Mouse (Mus musculus) granulocyte monocyte progenitor cell, adult 5-6 weeks (primary cell): ENCODE measurements around the gene Kdm2a. TPM values are rescaled to one million over a fixed set of nuclear protein-coding genes. Genes with fewer than 3 reads are reported as not detected.
A peak's percentile ranks its signal among the peaks of the same experiment; 100 is the strongest.

Experiments
- ATAC-seq: replicated peaks from 2 replicates; pipeline ENCODE4 v1.8.0; 2016; ENCODE audit warnings: mild to moderate bottlenecking, moderate TSS enrichment, inconsistent platforms; ENCODE audit not compliant: poor library complexity, severe bottlenecking
- total RNA-seq, 2 experiments: library from RNA; stranded (forward) in 1 of 2; stranded (reverse) in 1 of 2; fragments of 200-712, 200-1000 nt in 1 of 2; fragments of >200 nt in 1 of 2; fragmentation: Nextera tagmentation in 1 of 2; gene quantifications; 2 replicates each; pipeline ENCODE4 v1.2.3; 2014 to 2017

Gene Kdm2a
- total RNA-seq (2014; fragmentation: Nextera tagmentation): 62.9 and 96.0 TPM in 2 replicates
- 46.5 and 61.7 TPM in 2 replicates for total RNA-seq (2017)

GRCm38 (mm10) chr19:4397798-4398629, at the start of gene Kdm2a:
Gene Kdm2a (minus strand): TSS chr19:4398285.
- ATAC-seq: peak; percentile 23

GRCm38 (mm10) chr19:4447445-4447844, 49.4 kb upstream of the Kdm2a start:
- no peak for ATAC-seq

GRCm38 (mm10) chr19:4446661-4447420, 48.8 kb upstream of the Kdm2a start:
- ATAC-seq: no peak

- peak; percentile 29; the same call in 1 of the 2 replicates for ATAC-seq
Measured at GRCm38 (mm10) chr19:4442408-4442807, 44.3 kb upstream of the Kdm2a start.

- ATAC-seq: no peak
Measured at GRCm38 (mm10) chr19:4441621-4442161, 43.6 kb upstream of the Kdm2a start.

- peak; percentile 23; the same call in 1 of the 2 replicates for ATAC-seq
Measured at GRCm38 (mm10) chr19:4441090-4441591, 43.1 kb upstream of the Kdm2a start.

GRCm38 (mm10) chr19:4440222-4440621, 42.1 kb upstream of the Kdm2a start:
- ATAC-seq: no peak

- no peak; the same call in 1 of the 2 replicates for ATAC-seq
Measured at GRCm38 (mm10) chr19:4439161-4439801, 41.2 kb upstream of the Kdm2a start, which contains the start of gene Rhod. Gene Rhod (minus strand): TSS chr19:4439432.

- ATAC-seq: no peak
Measured at GRCm38 (mm10) chr19:4438791-4439160, 40.7 kb upstream of the Kdm2a start.

- peak; percentile 65 for ATAC-seq
Measured at GRCm38 (mm10) chr19:4437886-4438285, 39.8 kb upstream of the Kdm2a start.

GRCm38 (mm10) chr19:4436254-4436653, 38.2 kb upstream of the Kdm2a start:
- no peak for ATAC-seq

GRCm38 (mm10) chr19:4434999-4435398, 36.9 kb upstream of the Kdm2a start:
- ATAC-seq: no peak

- ATAC-seq: no peak
Measured at GRCm38 (mm10) chr19:4433756-4434155, 35.7 kb upstream of the Kdm2a start.

- ATAC-seq: no peak
Measured at GRCm38 (mm10) chr19:4430091-4430620, 32.1 kb upstream of the Kdm2a start.

GRCm38 (mm10) chr19:4425610-4426366, 27.7 kb upstream of the Kdm2a start:
- peak; percentile 76 for ATAC-seq

- ATAC-seq: no peak
Measured at GRCm38 (mm10) chr19:4423021-4423420, 24.9 kb upstream of the Kdm2a start.

- ATAC-seq: no peak
Measured at GRCm38 (mm10) chr19:4422581-4422980, 24.5 kb upstream of the Kdm2a start.

- ATAC-seq: no peak; the same call in 1 of the 2 replicates
Measured at GRCm38 (mm10) chr19:4420153-4420910, 22.2 kb upstream of the Kdm2a start.
